Mouse (Mus musculus) Muller cell, postnatal 12 days (primary cell): ENCODE data around the gene Rnf145.

ENCODE experiments used
- DNase-seq: peaks from one replicate; pipeline ENCODE4 v3.0.0-alpha.2; 2015; ENCODE audit errors: inconsistent ontology term

The Rnf145 gene

GRCm38 (mm10) chr11:44509906-44510305 lies 8.9 kb upstream of the Rnf145 start:
- DNase-seq = no peak

- DNase-seq = no peak
Observed at GRCm38 (mm10) chr11:44510371-44510770, 8.4 kb upstream of the Rnf145 start.

DNA sequence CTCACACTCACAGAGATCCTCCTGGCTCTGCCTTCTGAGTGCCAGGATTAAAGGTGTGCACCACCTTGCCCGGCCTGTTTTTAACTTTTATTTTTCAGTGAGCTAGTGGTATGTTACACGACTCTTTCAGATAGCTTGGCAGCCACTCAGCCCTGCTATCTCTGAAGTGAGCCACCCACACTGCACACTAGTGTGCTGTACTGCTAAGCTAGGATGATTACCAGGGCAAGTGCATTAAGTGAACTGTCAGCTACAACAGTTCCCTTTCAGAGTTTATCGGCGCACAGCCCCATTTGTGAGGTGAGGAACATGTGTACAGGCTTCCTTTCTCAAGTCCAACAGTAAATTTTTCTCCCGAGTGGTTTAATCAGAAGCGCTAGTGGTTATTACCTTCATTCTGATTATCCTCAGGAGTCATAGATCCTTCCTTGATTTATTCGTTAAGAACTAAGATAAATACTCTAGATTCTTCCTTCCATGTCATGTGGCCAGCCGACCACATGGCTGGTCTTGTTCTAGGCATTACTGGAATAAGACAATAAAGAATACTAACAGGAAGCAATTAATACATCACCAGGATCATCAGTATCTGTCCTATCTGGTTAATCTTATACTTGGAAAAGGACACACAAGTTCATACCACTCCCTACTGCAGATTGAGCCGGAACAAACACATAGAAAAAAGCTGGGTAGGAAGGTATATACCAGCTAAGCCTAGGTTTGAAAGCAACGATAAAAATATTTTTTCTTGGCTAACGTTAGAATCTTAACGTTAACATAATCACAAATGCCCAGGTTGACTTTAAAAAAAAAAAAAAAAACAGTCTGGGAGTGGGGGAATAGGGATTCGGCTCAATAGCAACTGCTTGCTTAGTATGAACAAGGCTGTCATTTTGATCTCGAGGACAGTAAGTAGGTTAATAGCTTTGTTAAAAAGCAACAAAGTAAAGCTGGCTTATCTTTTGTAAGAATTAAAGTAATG lies 6.4 kb upstream of the Rnf145 start:
- DNase-seq = no peak

- no peak for DNase-seq
Observed at GRCm38 (mm10) chr11:44513026-44513422, 5.7 kb upstream of the Rnf145 start.

GRCm38 (mm10) chr11:44514666-44515065 lies 4.1 kb upstream of the Rnf145 start:
- no peak for DNase-seq

- no peak for DNase-seq
Observed at GRCm38 (mm10) chr11:44516362-44516761, 2.4 kb upstream of the Rnf145 start.

DNA sequence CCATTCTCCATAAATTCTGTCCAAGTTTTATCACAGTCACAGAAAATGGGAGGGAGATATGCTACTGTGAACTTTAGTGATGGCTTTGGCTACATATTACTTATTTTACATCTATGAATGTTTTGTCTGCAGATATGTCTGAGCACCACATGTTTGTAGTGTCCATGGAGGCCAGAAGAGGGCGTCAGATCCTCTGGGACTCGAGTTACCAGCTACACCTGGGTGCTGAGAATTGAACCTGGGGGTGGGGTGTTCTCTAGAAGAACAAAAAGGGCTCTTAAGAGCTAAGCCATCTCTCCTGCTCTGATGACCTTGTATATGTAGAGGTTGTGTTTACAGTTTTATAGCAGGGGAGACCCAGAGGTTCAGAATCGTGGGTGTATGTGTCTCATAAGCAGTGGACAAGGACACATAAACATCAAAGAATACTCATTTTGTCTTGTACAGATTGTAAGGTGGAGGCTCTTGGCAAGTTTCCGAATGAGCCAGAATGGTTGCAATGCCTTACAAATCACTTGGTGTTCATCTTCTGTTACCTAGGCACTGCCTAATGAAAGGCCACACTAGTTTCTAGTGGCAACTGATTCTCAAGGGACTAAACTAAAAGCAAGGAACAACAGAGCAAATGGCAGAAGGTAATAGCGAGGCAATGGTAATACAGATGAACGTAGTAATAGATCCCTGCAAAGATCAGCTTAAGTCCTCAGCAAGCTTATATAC lies 1.0 kb upstream of the Rnf145 start:
- DNase-seq = no peak

DNA sequence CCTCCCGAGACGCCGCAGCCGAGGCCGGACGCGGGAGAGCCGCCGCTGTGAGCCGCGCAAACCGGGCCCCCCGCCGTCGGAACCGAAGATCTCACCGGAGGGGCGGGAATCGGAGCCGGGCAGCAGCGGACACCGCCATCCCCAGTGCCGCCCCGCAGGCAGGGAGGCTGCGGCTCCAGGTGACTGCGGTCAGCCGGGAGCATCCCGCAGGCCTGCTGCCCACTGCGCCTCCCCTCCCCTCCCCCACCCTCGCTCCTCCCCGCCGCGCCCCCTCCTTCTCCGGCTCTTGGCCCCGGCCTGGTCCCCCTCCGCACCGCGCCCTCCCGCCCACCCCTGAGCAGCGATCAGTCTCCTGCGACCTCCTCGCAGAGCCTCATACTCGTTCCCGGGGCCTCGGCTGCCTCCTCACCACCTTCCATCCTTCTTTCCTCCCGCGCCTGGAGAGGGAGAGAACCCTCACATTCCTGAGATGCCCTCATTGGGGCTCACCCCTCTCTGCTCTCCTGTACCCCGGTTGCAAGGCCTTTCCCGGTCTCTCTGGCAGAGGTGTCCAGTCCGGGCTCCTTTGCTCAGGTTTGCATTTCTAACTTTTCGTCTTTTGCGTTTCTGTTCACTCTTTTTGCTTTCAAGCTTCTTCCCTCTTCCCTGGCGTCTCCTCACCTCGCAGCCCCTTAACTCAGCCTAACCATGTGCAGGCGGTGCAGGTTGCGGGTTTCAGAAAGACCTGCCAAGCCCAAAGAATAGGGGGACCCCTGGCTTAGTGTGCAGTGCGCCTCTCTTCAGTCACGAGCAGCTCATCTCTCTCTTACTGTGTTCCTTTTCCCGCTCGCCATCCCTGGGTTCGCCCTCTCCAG lies 559 bp downstream of the Rnf145 start:
- peak; percentile 34 for DNase-seq

DNA sequence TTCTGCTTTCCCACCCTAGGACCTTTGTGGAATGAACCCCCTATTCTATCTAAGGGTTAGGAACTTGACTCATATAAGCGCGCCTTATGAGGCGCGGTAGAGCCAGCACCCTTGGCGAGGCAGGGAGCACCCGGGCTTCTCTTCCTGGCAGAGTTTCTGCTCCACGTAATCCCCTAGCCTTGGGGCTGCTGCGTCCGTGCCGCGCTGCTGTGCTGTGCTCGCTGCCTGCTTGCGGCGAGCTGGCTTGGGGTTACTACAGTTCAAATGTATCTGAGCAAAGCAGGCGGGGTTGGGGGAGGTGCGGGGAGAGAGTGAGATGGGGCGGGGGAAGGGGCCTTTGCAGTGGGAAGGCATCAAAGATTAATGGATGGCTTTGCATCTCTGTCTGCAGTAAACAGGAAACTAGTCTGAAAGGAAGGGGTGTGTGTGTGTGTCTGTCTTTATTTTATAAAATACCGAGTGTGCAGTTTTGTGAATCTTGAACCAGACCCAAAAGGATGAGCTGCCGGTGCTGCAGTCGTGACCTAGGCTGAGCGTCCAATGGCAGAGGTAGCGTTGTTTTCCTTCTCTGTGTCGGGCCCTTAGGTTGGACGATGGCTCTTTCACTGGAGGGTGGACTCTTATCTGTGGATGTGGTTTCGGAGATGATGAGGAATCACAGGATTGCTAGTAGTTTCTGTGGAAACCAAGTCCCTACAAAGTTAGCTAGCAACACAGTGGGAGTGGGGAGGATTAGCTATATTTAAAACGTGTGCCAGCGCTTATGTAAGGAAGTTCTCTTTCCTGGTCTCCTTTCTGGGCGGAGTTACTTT lies 1.4 kb downstream of the Rnf145 start:
- peak; percentile 78 for DNase-seq

GRCm38 (mm10) chr11:44522594-44522993 lies 3.8 kb downstream of the Rnf145 start:
- no peak for DNase-seq

- no peak for DNase-seq
Observed at GRCm38 (mm10) chr11:44525765-44526164, 7.0 kb downstream of the Rnf145 start.

GRCm38 (mm10) chr11:44526654-44527263 lies 8.0 kb downstream of the Rnf145 start:
- no peak for DNase-seq

- no peak for DNase-seq
Observed at GRCm38 (mm10) chr11:44528560-44529199, 9.9 kb downstream of the Rnf145 start.

GRCm38 (mm10) chr11:44529200-44529599 lies 10.4 kb downstream of the Rnf145 start:
- DNase-seq = no peak

GRCm38 (mm10) chr11:44529716-44530115 lies 11.0 kb downstream of the Rnf145 start:
- DNase-seq = no peak

DNA sequence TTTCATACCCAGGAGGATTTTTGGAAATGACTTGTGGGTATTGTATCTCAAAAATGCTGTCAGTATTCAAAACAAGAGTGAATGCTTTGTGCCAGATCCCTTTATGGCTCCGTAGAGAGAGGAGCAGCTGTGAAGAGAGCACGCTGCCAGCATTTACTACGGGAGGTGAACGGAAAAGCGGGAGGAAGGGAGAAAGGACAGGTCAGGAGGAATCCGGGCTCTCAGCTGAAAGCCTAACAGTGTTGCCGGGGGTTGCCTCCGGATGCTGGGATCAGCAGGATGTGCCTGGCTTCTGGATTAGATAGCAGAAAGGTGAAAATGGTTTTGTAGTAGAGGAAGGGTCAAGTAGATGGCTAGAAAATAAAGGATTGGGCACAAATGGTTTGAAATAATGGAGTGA lies 11.6 kb downstream of the Rnf145 start:
- DNase-seq = no peak

DNA sequence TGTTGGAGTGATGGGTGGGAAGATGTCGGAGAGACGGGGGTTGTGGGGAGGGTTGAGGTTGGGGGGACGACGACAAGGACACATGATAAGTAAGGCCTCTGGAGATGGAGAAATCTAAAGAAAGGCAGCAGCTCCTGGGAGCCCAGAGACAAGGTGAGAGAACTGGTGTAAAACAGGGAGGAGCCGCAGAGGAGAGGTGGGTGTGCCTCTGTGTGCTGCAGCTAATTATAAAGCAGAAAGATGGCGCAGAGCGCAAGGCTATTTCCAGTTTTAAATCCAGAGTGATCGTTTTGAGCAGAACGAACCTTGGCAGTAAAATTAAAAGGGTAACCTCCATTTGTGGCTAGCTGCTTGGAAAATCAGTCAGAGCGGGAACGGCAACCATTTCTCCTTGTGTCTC lies 12.1 kb downstream of the Rnf145 start:
- no peak for DNase-seq

DNA sequence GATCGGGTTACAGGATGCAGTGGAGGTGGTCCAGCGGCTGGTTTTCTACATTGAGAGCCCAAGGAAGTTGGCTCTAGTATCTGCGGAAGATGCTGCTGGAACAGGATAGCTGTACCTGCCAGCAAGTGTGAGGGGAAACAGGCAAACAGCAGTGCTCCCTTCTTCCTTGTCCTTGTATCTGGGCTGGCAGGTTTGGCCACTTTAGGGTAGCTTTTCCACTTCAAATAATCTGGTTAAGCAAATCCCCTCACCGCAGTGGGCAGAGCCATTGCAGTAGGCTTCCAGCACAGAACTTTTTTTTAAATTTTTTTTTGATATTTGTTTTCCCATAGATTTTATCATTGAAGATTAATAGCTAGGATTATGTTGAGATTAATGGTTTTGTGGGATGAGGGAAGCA lies 12.9 kb downstream of the Rnf145 start:
- no peak for DNase-seq

GRCm38 (mm10) chr11:44532846-44533781 lies 14.3 kb downstream of the Rnf145 start:
- no peak for DNase-seq
